Mouse (Mus musculus): ENCODE data around the gene Gucy2c.

DNA sequence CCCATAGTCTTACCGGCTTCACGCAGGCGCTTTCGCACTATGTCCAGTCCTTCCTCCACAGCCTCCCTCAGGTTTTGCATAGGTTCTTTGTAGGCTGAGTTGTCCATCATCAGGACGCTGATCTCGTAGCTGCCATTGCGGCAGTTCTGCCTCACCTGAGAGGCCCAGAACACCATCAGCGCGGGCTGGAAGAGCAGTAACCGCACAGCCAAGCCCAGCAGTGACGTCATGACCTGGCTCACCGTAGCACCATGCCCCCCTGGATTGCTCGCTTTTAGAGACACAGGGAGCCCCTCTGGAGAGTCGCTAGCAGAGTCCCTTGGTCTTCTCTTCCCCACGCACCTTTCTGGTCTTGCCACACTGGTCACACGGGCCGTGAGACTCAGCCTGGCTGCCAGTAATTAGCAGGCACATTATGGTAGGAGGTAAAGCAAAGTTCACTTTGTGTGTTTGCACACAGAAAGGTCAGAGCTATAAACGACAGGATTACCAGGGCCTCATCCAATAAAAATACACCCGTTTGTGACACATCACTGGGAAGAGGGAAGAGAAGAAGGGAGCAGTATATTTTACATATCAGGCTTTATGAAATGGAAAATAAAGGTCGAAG is at the start of gene Gucy2c:
- TF ChIP-seq CTCF (IDR thresholded peaks at IDR 0.05; ENCODE audit: low read depth) (no peak), EP300 (optimal IDR thresholded peaks at IDR 0.05) (no peak)

Data from stomach, postnatal 0 days (tissue).